23 mouse cellular contexts compared by ENCODE assay signal in genomic region chr13:95050398-95050797, GRCm38 (mm10).
"Had no signal": no experiment of that assay in that cellular context is flagged by ENCODE, and none has a peak within 500 bp of the region (broad histone marks: within the 10 kb centered on the region; RNA-seq: fewer than 3 reads in every experiment).

No protein-coding gene starts in this region.

- H3K9ac ChIP-seq: heart, embryonic 13.5 days; heart, embryonic 15.5 days; hindbrain, embryonic 13.5 days; hindbrain, embryonic 15.5 days; limb, embryonic 12.5 days; liver, embryonic 13.5 days had no signal

- H3K4me1 ChIP-seq: heart, embryonic 15.5 days; hindbrain, embryonic 13.5 days; hindbrain, embryonic 15.5 days; liver, embryonic 13.5 days had no signal

- H3K36me3 ChIP-seq: heart, embryonic 13.5 days; heart, embryonic 15.5 days; hindbrain, embryonic 13.5 days; hindbrain, embryonic 15.5 days; limb, embryonic 10.5 days; limb, embryonic 12.5 days; liver, embryonic 13.5 days had no signal

- H3K27me3 ChIP-seq: heart, embryonic 13.5 days; heart, embryonic 15.5 days; hindbrain, embryonic 13.5 days; hindbrain, embryonic 15.5 days; limb, embryonic 12.5 days; liver, embryonic 13.5 days had no signal

- H3K4me3 ChIP-seq: heart, adult 2 months; heart, embryonic 13.5 days; heart, embryonic 15.5 days; hindbrain, embryonic 13.5 days; hindbrain, embryonic 15.5 days; layer of hippocampus, adult 2 months; left cerebral cortex, adult 2 months; limb, embryonic 10.5 days; limb, embryonic 12.5 days; liver, embryonic 13.5 days had no signal

- DNase-seq: gastrocnemius, postnatal 14 days; gastrocnemius, postnatal 36 days; heart, adult 2 months; heart, postnatal 14 days; heart, postnatal 36 days; kidney, adult 18-20 months; kidney, adult 8-10 months; kidney, postnatal 10 days; kidney, postnatal 25 days; kidney, postnatal 4 days; liver; liver, embryonic 13.5 days had no signal

- H3K4me2 ChIP-seq: heart, embryonic 11.5 days; heart, embryonic 13.5 days; heart, embryonic 15.5 days; hindbrain, embryonic 13.5 days; hindbrain, embryonic 15.5 days; limb, embryonic 12.5 days; liver, embryonic 11.5 days; liver, embryonic 13.5 days had no signal

- H3K9me3 ChIP-seq: heart, embryonic 13.5 days; heart, embryonic 15.5 days; hindbrain, embryonic 13.5 days; hindbrain, embryonic 15.5 days; limb, embryonic 10.5 days; limb, embryonic 12.5 days; liver, embryonic 13.5 days had no signal

- H3K27ac ChIP-seq: heart, adult 2 months; heart, embryonic 13.5 days; heart, embryonic 15.5 days; hindbrain, embryonic 13.5 days; hindbrain, embryonic 15.5 days; hindbrain, postnatal 0 days; layer of hippocampus, adult 2 months; left cerebral cortex, adult 2 months; limb, embryonic 10.5 days; limb, embryonic 12.5 days; liver, embryonic 13.5 days had no signal
